Mouse (Mus musculus): ENCODE measurements at regions not wholly inside any gene's neighbourhood (a gene's known extent, or its start where the extent isn't known, plus 50 kb on each side); places are given as distances from the start of the nearest gene placed in this dataset.

GRCm38 (mm10) chr13:57365096-57365495, 469.3 kb upstream of the Trpc7 start:
- DNase-seq (ENCODE audit: low spot score in 2 of 2), result no peak

- no peak for DNase-seq (ENCODE audit: low spot score in 2 of 2)
These were observed 468.6 kb upstream of the Trpc7 start for GRCm38 (mm10) chr13:57364396-57364795.

- DNase-seq (ENCODE audit: low spot score in 2 of 2), result no peak
These were observed 466.8 kb upstream of the Trpc7 start for GRCm38 (mm10) chr13:57362563-57362962.

GRCm38 (mm10) chr13:57361286-57361685, 465.5 kb upstream of the Trpc7 start:
- DNase-seq (ENCODE audit: low spot score in 2 of 2), result no peak

- DNase-seq (ENCODE audit: low spot score in 2 of 2), result no peak
These were observed 458.8 kb upstream of the Trpc7 start for GRCm38 (mm10) chr13:57354606-57355005.

GRCm38 (mm10) chr13:57353976-57354375, 458.2 kb upstream of the Trpc7 start:
- DNase-seq (ENCODE audit: low spot score in 2 of 2), result no peak

GRCm38 (mm10) chr13:57350828-57351227, 455.0 kb upstream of the Trpc7 start:
- no peak for DNase-seq (ENCODE audit: low spot score in 2 of 2)

GRCm38 (mm10) chr13:57338676-57339075, 442.9 kb upstream of the Trpc7 start:
- DNase-seq (ENCODE audit: low spot score in 2 of 2), result no peak

- no peak for DNase-seq (ENCODE audit: low spot score in 2 of 2)
These were observed 440.8 kb upstream of the Trpc7 start for GRCm38 (mm10) chr13:57336596-57336995.

GRCm38 (mm10) chr13:57332976-57333375, 437.2 kb upstream of the Trpc7 start:
- no peak for DNase-seq (ENCODE audit: low spot score in 2 of 2)

GRCm38 (mm10) chr13:57331868-57332267, 436.1 kb upstream of the Trpc7 start:
- no peak for DNase-seq (ENCODE audit: low spot score in 2 of 2)

- no peak for DNase-seq (ENCODE audit: low spot score in 2 of 2)
These were observed 429.6 kb upstream of the Trpc7 start for GRCm38 (mm10) chr13:57325306-57325925.

- no peak for DNase-seq (ENCODE audit: low spot score in 2 of 2)
These were observed 420.6 kb upstream of the Trpc7 start for GRCm38 (mm10) chr13:57316211-57317005.

GRCm38 (mm10) chr13:57314512-57314911, 418.7 kb upstream of the Trpc7 start:
- no peak for DNase-seq (ENCODE audit: low spot score in 2 of 2)

- DNase-seq (ENCODE audit: low spot score in 2 of 2), result no peak
These were observed 417.9 kb upstream of the Trpc7 start for GRCm38 (mm10) chr13:57313731-57314130.

GRCm38 (mm10) chr13:57311235-57311634, 415.4 kb upstream of the Trpc7 start:
- DNase-seq (ENCODE audit: low spot score in 2 of 2), result no peak

- no peak for DNase-seq (ENCODE audit: low spot score in 2 of 2)
These were observed 413.8 kb upstream of the Trpc7 start for GRCm38 (mm10) chr13:57309618-57310017.

GRCm38 (mm10) chr13:57307971-57308903, 412.4 kb upstream of the Trpc7 start:
- DNase-seq (ENCODE audit: low spot score in 2 of 2), result no peak

GRCm38 (mm10) chr13:57305586-57305985, 409.8 kb upstream of the Trpc7 start:
- no peak for DNase-seq (ENCODE audit: low spot score in 2 of 2)

- DNase-seq (ENCODE audit: low spot score in 2 of 2), result no peak
These were observed 408.0 kb upstream of the Trpc7 start for GRCm38 (mm10) chr13:57303805-57304204.

GRCm38 (mm10) chr13:57291737-57292490, 396.1 kb upstream of the Trpc7 start:
- DNase-seq (ENCODE audit: low spot score in 2 of 2), result no peak
